Mouse (Mus musculus) Patski (cell line): ENCODE data around the gene Ccdc142. TPM values are rescaled to one million over a fixed set of nuclear protein-coding genes. Genes with fewer than 3 reads are reported as not detected.

Experiments used
- ATAC-seq: fragments of 100-300 bp; one replicate; pipeline ENCODE4 v1.8.0; 2021
- CTCF ChIA-PET: fragments of 350-600 bp; sonication (Branson Sonifier 250); formaldehyde crosslinking; loops from one replicate; lab custom pipeline; 2022; ENCODE audit warnings: inconsistent platforms; lab: Charles Lee
- POLR2A ChIA-PET: fragments of 350-600 bp; sonication (Branson Sonifier 250); formaldehyde crosslinking; loops from one replicate; lab custom pipeline; 2022; ENCODE audit warnings: antibody characterized with exemption, inconsistent platforms; lab: Charles Lee
- DNase-seq: peaks from one replicate; pipeline ENCODE4 v3.0.0-alpha.2; 2011; ENCODE audit warnings: low read depth, low spot score
- H3K27me3 ChIP-seq: fragments of 371-371 bp; one replicate; pipeline ENCODE4 v1.5.1; 2021
- CTCF ChIP-seq: fragments of 100-300 bp; IDR thresholded peaks from one replicate; pipeline ENCODE4 v1.5.1; 2021
- in situ Hi-C: fragments of 300-500 bp; cut with MboI; formaldehyde crosslinking; loops from 3 replicates; pipeline ENCODE4 v1.11.1; 2018; ENCODE audit warnings: low pct_unique_long_range_greater_than_20kb, mixed read lengths
- polyA plus RNA-seq: library from polyadenylated mRNA; unstranded; gene quantifications from one replicate; pipeline ENCODE4 v1.2.3, GENCODE M21; 2021

Ccdc142 gene
- polyA plus RNA-seq, 1 experiment from 2014 or later = 3.5 TPM

- ChIA-PET CTCF (interaction anchor here (1.1 to 1.8 kb wide), 3 partner anchors 13 to 119 kb away, joined by 3 to 8 read pairs (median 3); no protein-coding TSS in a partner anchor), POLR2A (no interaction called here)
- no peak for TF ChIP-seq CTCF
- in situ Hi-C loops = no loop called here
- ATAC-seq (no peak), DNase-seq (no peak)
- H3K27me3 ChIP-seq = no peaks in the 10 kb centered on the region
These were observed 44.4 kb downstream of the Ccdc142 start for GRCm38 (mm10) chr6:83145805-83146204.

- TF ChIP-seq CTCF = no peak
- ATAC-seq = no peak
- in situ Hi-C loops = no loop called here
- H3K27me3 ChIP-seq = no peaks in the 10 kb centered on the region
- DNase-seq = no peak
- ChIA-PET CTCF (no interaction called here), POLR2A (interaction anchor here (1.4 kb wide), 1 partner anchor 9 kb away, joined by 3 read pairs; the partner anchor contains the start of genes 1700003E16Rik and Wdr54)
These were observed 45.9 kb downstream of the Ccdc142 start for GRCm38 (mm10) chr6:83147280-83147679.

- DNase-seq (no peak), ATAC-seq (no peak)
- ChIA-PET POLR2A (no interaction called here), CTCF (interaction anchor here (1.3 kb wide), 1 partner anchor 31 kb away, joined by 3 read pairs; the partner anchor contains the start of gene Wbp1)
- in situ Hi-C loops = no loop called here
- no peak for TF ChIP-seq CTCF
- H3K27me3 ChIP-seq = no peaks in the 10 kb centered on the region
These were observed 50.3 kb downstream of the Ccdc142 start for GRCm38 (mm10) chr6:83151721-83152120.

DNA sequence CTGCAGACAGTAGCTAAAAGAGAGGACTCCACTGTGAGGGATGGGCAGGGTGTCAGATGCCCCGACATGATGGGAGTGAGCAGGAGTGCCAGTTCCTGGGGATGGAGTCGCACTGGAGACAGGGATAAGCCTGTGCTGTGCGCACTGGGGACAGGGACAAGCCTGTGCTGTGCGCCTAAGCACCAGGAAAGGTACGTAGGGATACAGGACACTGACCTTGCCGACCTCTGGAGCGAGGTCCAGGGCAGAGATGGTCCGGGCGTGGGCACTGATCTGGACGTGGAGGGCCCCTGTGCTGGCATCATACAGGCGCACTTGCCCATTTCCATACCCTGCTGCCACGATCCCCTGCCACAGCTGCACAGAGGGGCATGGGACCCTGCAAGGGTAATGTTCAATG is 51.6 kb downstream of the Ccdc142 start:
- TF ChIP-seq CTCF = no peak
- POLR2A ChIA-PET = interaction anchor here (1.0 kb wide), 2 partner anchors 28 to 33 kb away, joined by 3 read pairs; no protein-coding TSS in a partner anchor
- ATAC-seq (no peak), DNase-seq (no peak)
- no peaks in the 10 kb centered on the region for H3K27me3 ChIP-seq
- CTCF ChIA-PET = no interaction called here
- in situ Hi-C loops = no loop called here

- CTCF ChIA-PET = no interaction called here
- POLR2A ChIA-PET = interaction anchor here (1.0 kb wide), 1 partner anchor 29 kb away, joined by 3 read pairs; no protein-coding TSS in a partner anchor
- in situ Hi-C loops = no loop called here
- DNase-seq (no peak), ATAC-seq (no peak)
- no peaks in the 10 kb centered on the region for H3K27me3 ChIP-seq
- TF ChIP-seq CTCF = no peak
These were observed 52.1 kb downstream of the Ccdc142 start for GRCm38 (mm10) chr6:83153485-83153884.

DNA sequence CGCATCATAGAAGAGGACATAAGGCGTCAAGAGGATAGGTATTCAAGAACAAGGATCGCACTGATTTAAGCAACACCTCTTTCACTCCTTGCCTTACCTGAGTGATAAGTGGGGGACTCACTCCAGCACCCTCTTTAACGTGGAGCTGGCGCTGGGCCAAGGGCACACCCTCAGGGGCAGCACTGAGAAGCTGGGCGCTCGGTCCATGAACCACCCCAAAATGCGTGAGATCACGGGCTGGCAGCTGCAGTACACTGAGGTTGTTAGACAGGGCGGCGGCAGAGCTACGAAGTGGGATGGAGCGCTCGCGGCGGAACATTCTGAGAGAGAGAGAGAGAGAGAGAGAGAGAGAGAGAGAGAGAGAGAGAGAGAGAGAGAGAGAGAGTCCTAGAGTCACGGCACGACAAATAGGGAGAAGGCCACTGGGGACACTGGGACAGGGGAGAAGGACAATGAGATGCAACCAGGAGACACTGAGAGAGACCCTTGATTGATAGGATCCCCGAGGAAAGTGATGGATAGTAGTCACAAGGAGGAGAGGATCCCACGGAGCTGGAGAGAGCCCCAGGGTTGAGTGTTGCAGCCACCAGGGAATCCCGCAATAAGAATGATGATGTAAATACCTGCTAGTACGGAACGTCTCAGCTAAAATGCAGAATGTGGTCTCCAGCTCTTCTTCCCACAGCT is 54.3 kb downstream of the Ccdc142 start:
- ATAC-seq (peak; percentile 16), DNase-seq (no peak)
- in situ Hi-C loops = loop anchor here (5.0 kb wide), 3 partner anchors 38 to 243 kb away; partner anchors contain the start of gene Mogs
- no peaks in the 10 kb centered on the region for H3K27me3 ChIP-seq
- ChIA-PET POLR2A (interaction anchor here (0.6 to 1.6 kb wide), 6 partner anchors 11 to 425 kb away, joined by 3 to 7 read pairs (median 4); partner anchors contain the start of gene Wbp1), CTCF (interaction anchor here (1.3 to 1.9 kb wide), 4 partner anchors 12 to 49 kb away, joined by 3 to 4 read pairs (median 3); no protein-coding TSS in a partner anchor)
- no peak for TF ChIP-seq CTCF

- no peaks in the 10 kb centered on the region for H3K27me3 ChIP-seq
- no peak for DNase-seq
- ATAC-seq = peak; percentile 63
- in situ Hi-C loops = loop anchor here (5.0 kb wide), 3 partner anchors 39 to 244 kb away; partner anchors contain the start of gene Mogs
- ChIA-PET POLR2A (interaction anchor here (0.7 to 1.6 kb wide), 7 partner anchors 9 to 61 kb away, joined by 3 to 7 read pairs (median 3); partner anchors contain the start of gene Wbp1), CTCF (interaction anchor here (1.3 to 1.9 kb wide), 4 partner anchors 11 to 50 kb away, joined by 3 to 4 read pairs (median 3); no protein-coding TSS in a partner anchor)
- no peak for TF ChIP-seq CTCF
These were observed 54.9 kb downstream of the Ccdc142 start, which contains the start of the genes Wdr54 and 1700003E16Rik for GRCm38 (mm10) chr6:83156259-83156684. Gene Wdr54, minus strand, starts transcription at chr6:83156397. Gene 1700003E16Rik, plus strand, starts transcription at chr6:83156404.

Other genes starting within 250 kb of the Ccdc142 start
- 2.1 TPM for gene Sema4f, start 161.8 kb upstream of the Ccdc142 start, polyA plus RNA-seq
- gene M1ap, start 154.7 kb upstream of the Ccdc142 start, polyA plus RNA-seq = not detected
- 17.9 TPM for gene Dok1, start 68.1 kb upstream of the Ccdc142 start, polyA plus RNA-seq
- gene Loxl3, start 67.4 kb upstream of the Ccdc142 start, polyA plus RNA-seq = 2.5 TPM
- 160 TPM for gene Aup1, start 47.1 kb upstream of the Ccdc142 start, polyA plus RNA-seq
- 63.1 TPM for gene Htra2, start 46.3 kb upstream of the Ccdc142 start, polyA plus RNA-seq
- 0.51 TPM for gene Dqx1, start 43.8 kb upstream of the Ccdc142 start, polyA plus RNA-seq
- 0.24 TPM for gene Tlx2, start 31.3 kb upstream of the Ccdc142 start, polyA plus RNA-seq
- gene Pcgf1, start 23.7 kb upstream of the Ccdc142 start, polyA plus RNA-seq = 19.7 TPM
- gene Lbx2, start 15.2 kb upstream of the Ccdc142 start, polyA plus RNA-seq = 0.51 TPM
- gene Gm42688, start within 50 bp of the Ccdc142 start, polyA plus RNA-seq = 3.7 TPM
- 93.4 TPM for gene Mrpl53, start 7.4 kb downstream of the Ccdc142 start, polyA plus RNA-seq
- 34.6 TPM for gene Mogs, start 13.9 kb downstream of the Ccdc142 start, polyA plus RNA-seq
- 95.1 TPM for gene Wbp1, start 20.0 kb downstream of the Ccdc142 start, polyA plus RNA-seq
- gene Ino80b, start 23.8 kb downstream of the Ccdc142 start, polyA plus RNA-seq = 46.4 TPM
- 16.3 TPM for gene Rtkn, start 33.9 kb downstream of the Ccdc142 start, polyA plus RNA-seq
- 18.9 TPM for gene Wdr54, start 54.8 kb downstream of the Ccdc142 start, polyA plus RNA-seq
- 5.9 TPM for gene 1700003E16Rik, start 54.8 kb downstream of the Ccdc142 start, polyA plus RNA-seq
- gene Dctn1, start 64.3 kb downstream of the Ccdc142 start, polyA plus RNA-seq = 121 TPM
- 0.04 TPM for gene Slc4a5, start 118.2 kb downstream of the Ccdc142 start, polyA plus RNA-seq
- 117 TPM for gene Mthfd2, start 224.3 kb downstream of the Ccdc142 start, polyA plus RNA-seq
- gene Mob1a, start 224.4 kb downstream of the Ccdc142 start, polyA plus RNA-seq = 90.6 TPM
- 126 TPM for gene Bola3, start 247.5 kb downstream of the Ccdc142 start, polyA plus RNA-seq